Mouse (Mus musculus) cerebellum, adult 9-10 months (tissue): Measurements from ENCODE around the gene Grik3.
"Not testable (repeated sequence)": the region's sequence is repeated elsewhere in the genome, so short reads cannot be mapped to it uniquely, and the experiment has no call there.

Source experiments
- DNase-seq: peaks from one replicate; pipeline ENCODE4 v3.0.0; 2022

Gene Grik3

DNA sequence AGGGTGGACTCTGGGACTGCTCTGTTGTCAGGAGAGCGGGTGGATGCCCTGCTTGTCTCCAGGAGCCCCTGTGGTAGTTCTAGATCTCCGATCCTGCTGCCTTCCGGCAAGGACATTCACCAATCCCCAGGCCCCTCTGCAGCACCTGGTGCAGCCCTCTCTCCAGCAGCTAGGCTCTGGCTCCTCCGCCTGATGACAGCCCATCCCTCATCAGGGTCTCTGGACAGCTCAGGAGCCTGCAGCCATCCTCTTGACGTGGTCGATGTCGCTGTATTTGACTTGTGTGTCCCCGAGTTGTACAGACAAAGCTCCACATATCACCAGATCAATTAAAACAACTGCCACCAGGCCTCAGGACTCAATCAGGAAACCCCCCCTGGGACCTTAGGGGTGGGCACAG, 110.1 kb downstream of the Grik3 start:
- DNase-seq = no peak

DNA sequence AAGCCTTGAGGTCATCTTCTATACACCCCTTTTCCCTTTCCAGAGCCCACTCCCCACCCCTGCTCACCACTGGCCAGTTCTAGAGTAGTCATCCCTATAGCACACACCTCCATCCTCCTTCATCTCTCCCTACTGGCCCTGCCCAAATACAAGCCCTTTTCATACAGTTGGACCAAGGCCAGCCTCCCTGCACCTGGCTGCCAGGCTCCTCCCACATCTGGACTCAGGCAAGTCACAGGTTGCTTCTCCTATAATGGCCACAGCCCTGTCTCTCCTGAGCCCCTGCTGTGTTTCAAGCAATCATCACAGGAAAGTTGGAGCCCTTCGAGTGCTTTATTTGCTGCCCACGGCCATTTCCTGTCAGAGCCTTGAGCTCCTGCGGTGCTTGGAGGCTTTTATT, 110.8 kb downstream of the Grik3 start:
- DNase-seq = no peak

DNA sequence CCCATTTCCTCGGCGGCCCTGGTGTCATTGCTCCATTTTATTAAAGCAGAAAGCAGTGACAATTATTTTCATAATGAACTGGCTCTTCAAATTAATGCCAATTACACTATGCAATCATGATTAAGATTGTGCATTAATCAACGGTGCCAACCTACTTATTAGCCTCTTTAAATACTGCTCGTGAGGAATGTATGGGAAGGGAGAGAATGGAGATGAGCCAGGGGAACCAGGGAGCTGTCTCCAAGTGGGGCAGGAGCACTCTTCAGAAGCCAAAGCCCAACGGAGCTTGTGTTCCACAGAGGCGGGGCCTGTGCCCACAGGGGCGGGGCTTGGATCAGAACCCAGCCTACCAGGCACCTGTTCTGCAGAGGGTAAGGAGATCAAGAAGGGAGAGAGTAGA, 114.0 kb downstream of the Grik3 start:
- no peak for DNase-seq

DNA sequence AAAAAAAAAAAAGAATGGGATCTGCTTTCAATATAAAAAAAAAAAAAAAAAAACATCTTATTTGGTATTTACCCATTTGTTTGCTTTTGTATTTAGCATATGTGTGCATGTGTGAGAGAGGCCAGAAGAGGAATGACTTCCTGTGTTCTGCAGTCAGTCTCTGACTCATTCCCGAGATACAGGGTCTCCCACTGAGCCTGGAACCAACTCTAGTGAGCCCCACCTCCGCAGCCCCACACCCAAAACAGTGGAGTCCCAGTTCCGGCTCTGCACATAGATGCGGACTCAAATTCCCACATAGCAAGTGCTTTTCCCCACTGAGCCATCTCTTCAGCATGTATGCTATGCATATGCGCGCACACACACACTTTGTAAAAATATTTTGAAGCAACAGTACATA, 115.6 kb downstream of the Grik3 start:
- no peak for DNase-seq

DNA sequence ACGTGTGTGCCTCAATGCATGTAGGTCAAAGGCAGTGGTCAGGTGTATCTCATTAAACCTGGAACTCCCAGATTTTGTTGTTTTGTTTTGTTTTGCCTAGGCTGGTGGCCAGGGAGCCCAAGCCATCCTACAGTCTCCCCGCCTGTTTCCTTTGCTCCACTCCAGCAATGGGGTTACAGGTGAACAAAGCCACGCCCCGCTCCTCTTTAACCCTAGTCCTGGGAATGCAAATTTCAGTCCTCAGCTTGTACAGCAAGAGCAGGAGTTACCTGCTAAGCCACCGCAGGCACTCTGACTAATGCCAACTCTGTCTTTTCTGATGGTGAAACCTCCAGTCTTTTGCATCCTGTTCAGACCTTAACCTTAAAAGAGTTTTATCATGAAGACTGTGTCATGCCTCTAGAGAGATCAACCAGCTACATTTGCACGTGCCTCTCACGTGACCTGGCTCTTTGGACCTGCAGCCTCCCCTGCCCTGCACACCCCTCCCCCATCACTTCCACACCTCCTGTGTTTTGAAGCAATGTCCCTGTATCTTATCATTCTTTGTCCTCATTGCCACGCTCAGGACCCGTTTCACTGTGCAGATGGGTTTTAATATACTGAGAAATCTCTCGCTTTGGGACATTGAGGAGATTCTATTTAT, 117.0 kb downstream of the Grik3 start:
- DNase-seq = no peak

DNA sequence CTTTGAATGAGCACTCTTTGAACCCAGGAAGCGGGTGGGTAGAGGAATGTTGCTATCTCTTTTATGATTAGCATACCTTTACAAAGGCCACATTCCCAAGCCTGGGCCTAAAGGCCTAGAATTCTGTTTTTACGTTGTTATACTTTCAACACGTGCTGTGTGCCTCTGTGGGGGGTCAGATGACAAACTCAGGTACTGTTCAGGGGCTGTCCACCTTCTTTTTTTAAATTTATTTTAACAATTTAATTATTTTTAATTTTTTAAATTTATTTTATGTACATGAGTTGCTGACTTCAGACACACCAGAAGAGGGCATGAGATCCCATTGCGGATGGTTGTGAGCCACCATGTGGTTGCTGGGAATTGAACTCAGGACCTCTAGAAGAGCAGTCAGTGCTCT, 118.4 kb downstream of the Grik3 start:
- DNase-seq = not testable (repeated sequence)

DNA sequence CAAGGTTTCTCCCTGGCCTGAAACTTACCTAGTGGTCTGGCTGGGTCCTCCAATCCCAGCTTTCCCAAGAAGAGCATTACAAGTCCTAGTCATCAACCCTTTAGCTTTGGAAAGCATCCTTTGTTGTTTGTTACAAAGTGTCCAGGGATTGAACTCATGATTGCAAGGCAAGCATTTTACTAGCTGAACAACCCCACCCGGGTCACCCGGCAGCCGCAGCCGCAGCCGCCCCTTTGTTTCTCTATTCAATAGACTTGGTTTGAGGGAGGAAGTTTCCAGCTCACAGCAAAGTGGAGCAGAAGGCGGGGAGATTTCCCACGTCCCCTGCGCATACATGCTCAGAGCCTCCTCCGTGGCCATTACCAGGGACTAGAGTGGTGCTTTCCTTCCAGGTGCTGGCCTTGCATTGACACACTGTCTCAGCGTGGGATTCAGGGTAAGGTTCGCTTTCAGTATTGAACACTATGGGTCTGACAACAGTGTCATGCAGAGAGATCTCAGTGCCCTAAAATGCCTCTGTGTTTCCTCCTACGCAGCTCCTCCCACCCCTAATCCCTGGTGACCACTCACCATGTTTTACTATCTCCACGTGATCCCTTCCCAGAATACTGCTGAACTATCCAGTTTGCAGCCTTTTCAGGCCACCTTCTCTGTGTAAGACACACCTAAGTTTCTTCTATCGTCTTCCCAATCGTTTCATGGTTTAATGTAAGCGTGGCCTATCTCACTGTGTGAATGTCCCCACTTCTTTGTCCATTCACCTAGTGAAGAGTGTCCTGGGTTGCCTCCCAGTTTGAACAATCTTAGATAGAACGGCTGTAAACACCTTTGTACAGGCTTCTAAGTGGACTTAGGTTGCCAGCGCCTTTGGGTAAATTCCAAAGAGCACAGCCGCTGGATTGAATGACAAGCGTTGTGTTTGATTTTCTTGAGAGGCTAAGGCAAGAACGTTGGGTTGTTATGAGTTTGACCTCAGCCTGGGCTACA, 119.1 kb downstream of the Grik3 start:
- DNase-seq = no peak

DNA sequence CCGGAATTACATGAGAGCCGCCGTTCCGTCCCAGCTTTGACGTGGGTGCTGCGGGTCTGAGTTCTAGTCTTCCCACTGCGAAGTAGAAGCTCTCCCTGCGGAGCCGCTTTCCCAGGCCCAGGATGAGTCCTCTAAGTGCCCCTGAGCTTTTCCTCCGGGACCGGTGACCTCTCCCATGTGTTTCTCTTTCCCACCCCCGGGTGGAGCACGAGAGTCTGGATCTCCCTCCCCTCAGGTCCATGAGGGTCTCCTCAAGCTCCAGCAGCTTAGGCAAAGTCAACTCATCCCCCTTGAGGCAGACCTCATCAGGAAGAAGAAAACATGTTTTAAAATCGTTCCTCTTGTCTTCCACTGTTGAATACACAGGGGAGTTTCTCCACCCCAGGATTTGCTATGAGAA, 127.4 kb downstream of the Grik3 start:
- no peak for DNase-seq

DNA sequence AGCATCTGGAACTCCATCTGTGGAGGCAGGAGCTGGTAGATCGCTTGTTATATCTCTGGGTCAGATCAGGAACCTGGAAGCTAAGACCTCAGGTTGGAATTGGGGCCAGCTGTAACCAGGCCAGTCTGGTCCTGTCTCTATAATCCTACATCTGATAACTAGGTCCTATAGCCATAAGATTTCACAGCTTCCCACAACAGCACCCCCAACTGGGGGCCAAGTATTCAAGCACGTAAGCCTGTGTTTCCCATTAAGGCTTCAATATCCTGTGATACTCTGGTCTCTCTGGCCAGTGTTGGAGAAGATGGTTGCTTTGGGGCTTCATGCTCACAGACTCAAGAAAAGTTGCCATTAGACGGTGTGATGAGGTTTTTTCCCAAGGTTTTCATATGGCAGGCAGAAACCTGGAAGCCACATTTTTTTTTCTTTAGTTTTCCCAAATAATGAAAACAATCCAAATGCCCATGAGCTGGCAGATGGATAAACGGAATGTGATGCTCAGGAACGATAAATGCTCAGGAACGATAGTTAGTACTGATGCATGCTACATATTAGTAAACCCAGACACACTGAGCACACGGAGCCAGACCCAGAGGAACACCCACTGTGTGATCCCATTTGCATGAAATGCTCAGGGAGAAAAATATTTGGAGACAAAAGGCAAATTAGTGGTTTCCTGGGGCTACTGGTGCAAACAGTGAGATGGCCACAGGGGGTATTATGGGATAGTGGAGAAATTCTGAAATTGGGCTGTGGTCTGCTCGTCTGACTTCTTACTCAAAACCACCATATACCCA, 128.2 kb downstream of the Grik3 start:
- DNase-seq = no peak

DNA sequence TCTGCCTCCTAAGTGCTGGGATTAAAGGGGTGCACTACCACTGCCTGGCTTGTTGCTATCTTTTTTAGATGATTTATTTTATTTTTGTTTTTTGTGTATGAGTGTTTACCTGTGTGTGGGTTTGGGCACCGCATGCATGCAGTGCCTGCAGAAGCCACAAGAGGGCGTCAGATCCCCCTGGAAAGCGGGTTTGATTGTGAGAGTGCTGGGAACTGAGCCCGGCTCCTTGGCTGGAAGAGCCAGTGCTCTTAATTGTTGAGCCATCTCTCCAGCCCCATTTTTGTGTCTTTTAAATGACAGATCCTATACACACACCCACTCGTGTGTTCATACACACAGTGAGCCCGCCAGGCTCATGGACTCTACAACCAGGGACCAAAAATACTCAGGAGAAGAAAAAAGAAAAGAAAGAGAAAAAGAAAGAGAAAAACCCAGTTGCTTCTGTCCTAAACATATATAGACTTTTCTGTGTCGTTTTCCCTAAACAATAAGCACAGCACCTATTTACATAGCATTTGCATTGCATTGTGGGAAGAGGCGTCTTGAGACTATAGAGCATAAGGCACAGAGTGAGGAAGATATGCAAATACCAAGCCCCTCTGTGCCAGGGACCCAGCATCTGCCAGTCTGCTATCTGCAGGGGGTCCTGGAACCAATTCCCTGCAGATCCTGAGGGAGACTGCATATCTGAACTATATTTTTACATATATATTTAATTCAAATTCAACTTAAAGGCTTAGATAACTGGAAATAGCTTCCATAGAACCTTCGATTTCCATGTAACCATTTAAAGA, 134.6 kb downstream of the Grik3 start:
- no peak for DNase-seq

DNA sequence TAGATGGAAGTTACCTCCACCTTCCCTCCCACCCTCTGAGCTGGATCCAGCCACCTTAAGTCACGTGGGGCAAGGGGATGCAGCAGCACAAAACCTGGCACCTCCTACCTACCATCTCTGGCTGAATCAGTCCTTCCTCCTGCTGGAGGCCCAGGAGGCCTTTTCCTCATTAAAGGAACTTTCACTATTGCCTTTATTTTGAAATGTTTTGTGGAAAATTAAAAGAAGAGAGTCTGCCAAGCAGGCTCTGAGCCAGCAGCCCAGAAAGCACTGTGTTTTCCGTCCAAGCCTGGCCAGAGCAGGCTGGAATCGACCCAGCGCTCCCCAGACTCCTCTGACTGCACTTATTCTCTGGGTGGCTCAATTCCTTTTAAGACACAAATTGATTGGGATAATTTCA, 139.0 kb downstream of the Grik3 start:
- peak; percentile 17 for DNase-seq

DNA sequence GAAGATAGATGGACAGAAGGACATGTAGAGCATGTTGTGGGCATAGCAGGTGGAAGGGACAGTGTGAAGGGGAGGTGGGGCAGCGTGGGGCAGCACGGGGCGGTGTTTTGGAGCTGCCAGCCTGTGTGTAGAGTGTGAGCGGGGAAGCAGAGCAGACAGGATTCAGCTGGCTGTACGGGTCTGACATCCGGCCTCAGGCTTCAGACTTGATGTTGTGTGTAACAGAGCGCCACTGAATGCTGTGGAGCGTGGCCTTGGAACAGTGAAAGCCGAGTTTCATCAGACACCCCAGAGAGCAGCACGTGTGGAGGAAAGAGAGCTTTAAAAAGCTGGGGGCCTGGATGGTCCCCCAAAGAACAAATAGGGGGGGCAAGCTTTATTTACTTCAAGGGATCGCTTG, 144.5 kb downstream of the Grik3 start:
- DNase-seq = no peak

DNA sequence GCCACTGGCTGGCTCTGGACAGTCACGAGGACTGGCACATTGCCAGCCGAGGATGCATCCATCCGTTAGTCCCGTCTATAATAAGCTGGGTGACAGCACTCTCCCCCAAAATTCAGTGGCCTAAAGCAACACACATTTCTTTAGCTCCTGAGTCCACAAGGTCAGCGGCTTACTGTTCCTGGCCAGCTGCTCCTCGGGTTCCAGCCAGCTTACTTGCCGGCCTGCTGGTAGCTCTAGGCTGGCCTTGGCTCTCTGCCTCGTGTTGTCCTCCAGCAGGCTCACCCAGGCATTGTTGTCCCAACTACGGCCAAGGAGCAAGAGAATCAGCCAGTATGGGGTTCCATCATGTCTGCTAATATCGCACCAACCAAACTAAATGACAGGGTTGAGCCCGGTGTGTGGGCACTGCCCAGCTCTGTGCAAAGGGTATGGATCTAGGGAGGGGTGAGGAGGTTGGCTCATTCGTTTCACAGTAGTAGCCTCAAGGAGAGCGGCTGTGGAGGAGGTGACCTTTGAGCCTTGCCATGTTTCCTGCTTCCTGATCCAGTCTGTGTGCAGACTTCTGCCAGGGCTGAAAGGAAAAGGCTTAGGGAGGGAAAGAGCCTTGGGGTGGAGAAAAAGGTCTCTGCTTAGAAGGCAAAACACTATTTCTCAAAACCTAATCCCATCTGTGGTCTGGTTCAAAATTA, 146.3 kb downstream of the Grik3 start:
- peak; percentile 84 for DNase-seq

DNA sequence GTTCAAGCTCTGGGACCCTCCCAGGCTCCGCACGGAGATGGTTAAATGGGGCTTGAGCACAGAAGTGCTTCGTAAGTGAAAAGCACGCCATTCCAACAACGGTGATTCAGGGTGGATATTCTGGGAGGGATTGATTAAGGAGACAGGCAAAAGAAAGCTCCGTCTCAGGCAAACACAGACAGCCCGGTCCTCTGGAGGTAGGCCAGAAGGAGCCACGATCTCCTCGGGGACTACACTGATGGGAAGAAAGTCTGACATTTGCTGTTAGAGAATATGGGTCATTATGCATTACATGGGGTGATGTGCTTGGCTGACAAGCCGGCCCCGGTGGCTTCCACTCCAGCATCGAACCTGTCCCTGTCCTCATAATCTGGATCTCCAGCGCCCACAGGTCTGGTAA, 146.9 kb downstream of the Grik3 start:
- peak; percentile 16 for DNase-seq

DNA sequence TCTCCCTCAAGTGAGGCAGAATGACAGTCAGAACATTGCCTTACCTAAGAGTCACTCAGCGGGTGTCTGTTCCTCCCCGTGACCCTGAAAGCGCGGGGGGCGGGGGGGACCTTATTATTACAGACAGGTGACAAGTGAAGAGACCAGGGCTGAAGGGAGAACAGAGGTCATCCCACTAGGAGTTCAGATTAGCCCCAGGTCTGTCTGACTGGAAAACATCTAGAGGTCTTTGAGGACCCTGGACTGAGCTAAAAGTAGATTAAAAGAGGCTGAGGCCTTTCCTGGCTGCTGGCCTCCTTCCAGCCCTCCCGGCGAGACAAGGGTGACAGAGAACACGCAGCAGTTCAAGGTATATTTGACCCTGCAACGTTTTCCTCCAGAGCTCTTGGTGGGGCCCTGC, 150.0 kb downstream of the Grik3 start:
- no peak for DNase-seq

DNA sequence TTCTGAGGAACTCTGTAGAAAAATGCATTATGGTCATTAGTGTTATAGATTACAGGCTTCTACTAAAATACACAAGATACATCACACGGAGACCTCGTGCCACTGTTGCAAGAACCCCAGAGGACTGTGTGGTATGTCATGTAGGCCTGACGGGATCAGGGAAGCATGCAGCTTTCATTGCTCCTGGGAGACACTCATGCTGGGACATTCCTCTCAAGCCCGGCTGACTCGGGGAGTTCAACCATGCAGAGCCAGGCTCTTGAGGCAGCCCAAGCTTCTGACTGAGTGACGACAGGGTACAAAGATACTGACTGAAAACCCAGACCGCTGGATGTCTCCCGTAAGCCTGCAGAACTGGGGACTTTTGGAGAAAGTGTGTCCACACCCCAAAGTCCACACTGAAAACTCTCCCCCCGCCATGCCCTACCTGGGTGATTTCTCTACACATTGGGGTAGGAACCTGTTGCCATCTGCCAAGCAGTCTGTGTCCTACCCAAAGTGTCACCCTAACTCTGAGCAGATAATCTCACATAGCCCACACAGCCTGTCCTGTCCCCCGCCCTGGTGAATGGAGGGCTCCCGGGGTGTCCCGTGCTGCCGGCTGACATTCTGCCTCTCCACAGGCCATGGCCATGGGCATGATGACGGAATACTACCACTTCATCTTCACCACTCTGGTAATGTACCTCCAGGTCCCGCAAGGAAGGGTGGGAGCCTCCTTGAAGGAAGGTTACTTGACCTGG, 150.6 kb downstream of the Grik3 start:
- no peak for DNase-seq

DNA sequence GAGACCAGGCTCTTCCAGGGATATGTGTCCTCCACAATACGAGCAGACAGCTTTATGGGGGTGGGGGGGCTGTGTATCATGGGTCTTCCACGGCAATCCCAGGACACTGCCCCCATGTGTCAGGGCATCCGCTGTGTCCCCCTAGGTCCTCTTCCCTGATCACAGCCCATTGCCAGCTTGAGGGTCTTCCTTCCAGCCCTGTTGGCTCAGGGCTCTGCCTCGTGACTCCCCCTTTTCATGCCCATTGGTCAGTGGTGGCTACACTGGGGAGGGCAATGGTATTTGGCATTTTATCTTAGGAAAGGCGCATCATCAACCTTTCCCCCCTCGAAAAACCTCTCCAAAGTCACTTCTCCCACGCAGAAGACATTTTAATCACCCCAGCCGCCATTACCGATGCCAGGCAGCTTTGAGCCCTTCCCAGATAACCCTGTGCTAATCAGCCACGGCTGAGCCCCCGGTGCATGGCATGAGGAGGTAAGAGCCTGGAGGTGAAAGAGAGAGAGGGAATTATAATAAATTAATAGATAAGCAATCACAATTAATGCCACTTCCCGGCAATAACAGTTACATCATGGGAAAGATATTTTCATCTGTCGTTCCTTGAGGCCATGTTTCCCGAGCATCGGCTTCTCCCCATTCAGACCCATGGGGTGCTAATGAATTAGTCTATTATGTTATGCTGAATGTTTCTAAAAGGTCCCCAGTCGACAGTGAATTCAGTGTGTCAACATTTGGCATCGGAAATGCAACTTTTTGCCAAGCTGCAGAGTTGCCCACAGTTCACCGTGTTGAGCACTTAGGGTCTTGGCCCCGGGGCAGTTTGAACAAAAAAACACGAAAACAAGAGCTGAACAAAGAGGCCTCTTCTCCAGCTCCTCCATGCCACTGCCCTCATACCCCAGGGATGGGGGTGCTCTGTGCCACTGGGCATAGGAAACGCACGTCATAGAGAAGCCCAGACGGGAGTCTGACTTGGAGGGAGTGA, 154.4 kb downstream of the Grik3 start:
- peak; percentile 51 for DNase-seq

DNA sequence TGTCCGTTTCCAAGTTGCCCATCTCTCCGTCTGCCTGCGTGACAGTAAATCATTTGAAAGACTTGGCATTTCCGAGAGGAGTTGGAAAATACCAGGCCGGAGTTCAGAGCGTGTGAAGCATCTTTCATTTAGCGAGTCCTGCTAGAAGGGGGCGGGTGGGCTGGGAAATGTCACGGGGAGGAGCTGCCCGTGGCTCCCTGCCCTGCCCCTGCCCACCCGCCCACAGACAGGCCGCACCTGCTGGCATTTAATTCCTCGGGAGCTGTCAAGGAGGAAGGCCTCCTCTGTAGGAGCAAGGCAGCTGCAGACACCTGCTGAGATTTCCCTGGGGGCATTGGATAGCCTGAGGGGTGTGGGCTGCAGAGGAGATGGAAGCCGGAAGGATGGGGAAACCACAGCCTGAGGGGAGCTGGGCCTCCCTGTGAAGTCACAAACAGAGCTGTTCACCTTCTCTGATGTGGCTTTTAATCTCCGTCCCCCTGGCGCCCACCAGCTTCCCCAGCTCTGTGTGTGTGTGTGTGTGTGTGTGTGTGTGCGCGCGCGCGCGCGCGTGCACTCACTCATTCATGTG, 161.3 kb downstream of the Grik3 start:
- DNase-seq = no peak

DNA sequence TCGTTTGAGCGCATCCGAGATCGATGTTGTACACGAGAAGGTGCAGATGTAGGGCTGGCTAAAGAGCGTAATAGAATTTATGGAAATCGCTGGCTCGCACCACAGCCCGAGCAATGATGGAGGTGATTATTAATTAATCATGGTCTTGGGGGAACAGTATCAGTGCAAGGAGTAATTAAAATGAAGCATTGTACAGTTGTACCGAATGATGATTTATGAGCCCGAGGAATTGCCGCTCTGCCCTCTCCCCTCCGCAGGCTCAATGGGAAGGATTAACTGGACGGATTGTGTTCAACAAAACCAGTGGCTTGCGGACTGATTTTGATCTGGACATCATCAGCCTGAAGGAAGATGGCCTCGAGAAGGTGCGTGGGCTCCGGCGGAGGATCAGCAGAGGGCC, 165.5 kb downstream of the Grik3 start:
- no peak for DNase-seq

DNA sequence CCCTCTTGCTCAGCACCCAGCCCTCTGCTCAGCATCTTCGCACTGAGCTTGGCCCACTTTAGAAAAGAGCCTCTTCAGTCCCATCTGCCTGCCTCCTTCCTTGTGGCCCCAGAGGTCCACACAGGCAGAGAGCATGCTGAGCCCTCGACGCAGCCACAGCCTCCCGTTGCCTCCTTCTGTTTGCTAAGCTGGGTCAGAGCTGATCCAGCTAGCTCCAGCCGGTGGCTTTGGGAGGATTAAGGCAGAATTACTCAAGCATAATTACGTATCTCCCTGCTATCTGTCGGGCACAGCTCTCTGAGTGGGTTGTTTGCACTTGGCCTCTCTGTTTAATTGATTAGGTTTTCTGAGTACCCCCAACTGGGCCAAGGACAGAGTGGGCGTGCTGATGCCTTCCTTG, 167.9 kb downstream of the Grik3 start:
- DNase-seq = no peak
